Comparison of ENCODE assay signal across 16 mouse cellular contexts in the genomic region with DNA sequence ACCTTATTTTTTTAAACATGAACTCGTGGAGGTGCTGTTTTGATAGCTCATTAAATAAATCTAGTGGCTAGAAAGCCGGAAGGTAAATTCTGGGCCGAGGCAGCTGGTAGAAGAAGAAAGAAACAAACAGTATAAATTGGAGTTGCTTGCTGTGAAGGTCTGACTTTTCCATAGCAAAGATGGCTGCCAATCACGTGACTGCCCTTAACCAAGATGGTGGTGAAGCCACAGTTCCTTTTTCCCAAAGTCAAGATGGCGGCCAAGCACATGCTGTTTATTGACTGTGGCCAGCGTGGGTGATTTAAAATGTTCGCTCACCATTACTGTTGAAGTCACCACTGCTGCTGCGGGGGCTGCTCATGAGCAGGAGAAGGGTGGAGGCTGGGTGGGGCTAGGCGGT. TPM values are rescaled to one million over a fixed set of nuclear protein-coding genes. Genes with fewer than 3 reads are reported as not detected.
"Had no signal": no experiment of that assay in that cellular context is flagged by ENCODE, and none has a peak within 500 bp of the region (broad histone marks: within the 10 kb centered on the region; RNA-seq: fewer than 3 reads in every experiment).

No protein-coding gene starts in this region.

- H3K4me1 ChIP-seq: limb, embryonic 10.5 days; liver, embryonic 15.5 days; midbrain, embryonic 15.5 days; neural tube, embryonic 13.5 days had no signal

- DNase-seq: kidney, postnatal 14 days; lung, embryonic 14.5 days; lung, postnatal 10 days; right cerebral cortex, postnatal 14 days; thymus, postnatal 4 days had no signal

- H3K9ac ChIP-seq: kidney, embryonic 15.5 days; liver, embryonic 15.5 days; lung, embryonic 14.5 days; midbrain, embryonic 15.5 days; neural tube, embryonic 13.5 days had no signal

- H3K36me3 ChIP-seq: kidney, embryonic 15.5 days; limb, embryonic 10.5 days; liver, embryonic 15.5 days; midbrain, embryonic 15.5 days; neural tube, embryonic 13.5 days had no signal

- H3K4me3 ChIP-seq: kidney, embryonic 15.5 days; left cerebral cortex, adult 2 months; limb, embryonic 10.5 days; liver, embryonic 15.5 days; megakaryocyte, embryonic 14.5 days; midbrain, embryonic 15.5 days; neural tube, embryonic 13.5 days had no signal

- ATAC-seq: midbrain, embryonic 15.5 days had no signal

- H3K9me3 ChIP-seq: limb, embryonic 10.5 days; liver, embryonic 15.5 days; megakaryocyte, embryonic 14.5 days; midbrain, embryonic 15.5 days had no signal

- H3K27me3 ChIP-seq: kidney, embryonic 15.5 days; liver, embryonic 15.5 days; midbrain, embryonic 15.5 days; neural tube, embryonic 13.5 days had no signal

- H3K27ac ChIP-seq: kidney, embryonic 15.5 days; left cerebral cortex, adult 2 months; limb, embryonic 10.5 days; liver, embryonic 15.5 days; macrophage; midbrain, embryonic 15.5 days; neural tube, embryonic 13.5 days had no signal

- H3K4me2 ChIP-seq: kidney, embryonic 15.5 days; liver, embryonic 11.5 days; liver, embryonic 15.5 days; lung, embryonic 14.5 days; midbrain, embryonic 11.5 days; midbrain, embryonic 15.5 days; neural tube, embryonic 13.5 days had no signal

RNA-seq across cellular contexts. Expression of gene Cstad, which starts 17.8 kb away (rescaled TPM):
- total RNA-seq: monocyte, adult 5-6 weeks had no signal
- polyA plus RNA-seq: liver, embryonic 11.5 days; liver, embryonic 15.5 days had no signal
